Mouse (Mus musculus) right cerebral cortex, adult 18-20 months (tissue): ENCODE results near the gene Sprtn.

Experiments
- DNase-seq: peaks from one replicate; pipeline ENCODE4 v3.0.0; 2022; ENCODE audit warnings: mixed read lengths

The Sprtn gene

DNA sequence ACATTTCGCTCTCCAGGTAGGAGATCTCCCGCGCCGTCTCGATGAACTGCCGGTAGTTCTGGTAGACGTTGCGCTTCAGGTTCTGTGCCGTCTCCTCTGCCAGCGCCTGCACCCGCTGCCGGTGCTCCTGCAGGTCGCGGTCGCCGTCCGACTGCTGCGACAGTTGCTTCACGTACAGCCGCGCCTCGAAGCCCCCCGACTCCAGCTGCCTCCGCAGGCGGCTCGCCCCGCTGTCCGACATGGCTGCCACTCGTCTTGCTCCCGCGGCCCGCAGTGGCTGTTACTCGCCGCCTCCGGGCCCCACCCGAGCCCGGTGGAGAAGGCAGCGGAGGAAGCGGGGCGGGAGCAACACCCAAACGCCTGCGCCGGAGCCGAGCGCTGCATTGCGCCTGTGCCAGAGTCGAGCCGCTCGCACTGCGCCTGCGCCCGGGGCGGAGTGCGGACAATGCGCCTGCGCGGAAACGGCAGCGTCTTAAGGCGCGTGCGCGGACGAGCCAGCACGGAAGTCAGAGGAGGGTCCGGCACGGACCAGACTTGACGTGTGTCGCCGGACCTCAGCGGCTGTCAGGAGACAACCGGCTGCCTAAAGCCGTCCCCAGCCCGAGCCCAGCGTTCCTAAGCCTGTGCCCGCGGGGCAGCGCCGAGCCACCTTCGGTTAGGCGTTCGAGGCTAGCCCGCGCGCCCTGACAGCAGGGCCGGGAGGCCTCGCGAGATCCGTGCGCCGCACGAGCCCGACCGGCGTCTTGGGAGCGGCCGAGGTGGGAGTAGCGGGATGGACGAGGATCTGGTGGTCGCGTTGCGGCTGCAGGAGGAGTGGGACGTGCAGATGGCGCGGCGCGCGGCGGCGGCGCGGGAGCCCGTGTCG, at the start of gene Sprtn, which contains the start of gene Exoc8:
Gene Sprtn, plus strand, starts transcription at position 501 of the 865 bp plus-strand sequence.
Gene Exoc8, minus strand, starts transcription at position 320 of the 865 bp plus-strand sequence.
- peak; percentile 97 for DNase-seq

DNA sequence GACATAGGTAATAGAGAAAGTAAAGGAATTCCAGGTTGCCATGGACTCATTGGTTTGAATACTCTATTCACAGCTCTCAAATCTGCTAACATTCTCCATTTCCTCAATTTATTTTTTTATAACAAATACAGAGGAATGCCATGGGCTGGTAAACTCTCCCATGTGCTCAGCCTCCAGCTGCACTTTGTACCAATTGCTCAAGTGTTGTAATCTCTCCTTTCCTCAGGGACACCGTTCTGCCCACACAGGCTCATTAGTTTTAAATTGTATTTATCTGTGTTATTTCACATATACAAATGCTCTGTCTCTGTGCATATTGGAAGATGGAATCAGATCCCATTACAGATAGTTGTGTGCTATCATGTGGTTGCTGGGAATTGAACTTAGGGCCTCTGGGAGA, 44.2 kb upstream of the Sprtn start:
- DNase-seq: no peak

DNA sequence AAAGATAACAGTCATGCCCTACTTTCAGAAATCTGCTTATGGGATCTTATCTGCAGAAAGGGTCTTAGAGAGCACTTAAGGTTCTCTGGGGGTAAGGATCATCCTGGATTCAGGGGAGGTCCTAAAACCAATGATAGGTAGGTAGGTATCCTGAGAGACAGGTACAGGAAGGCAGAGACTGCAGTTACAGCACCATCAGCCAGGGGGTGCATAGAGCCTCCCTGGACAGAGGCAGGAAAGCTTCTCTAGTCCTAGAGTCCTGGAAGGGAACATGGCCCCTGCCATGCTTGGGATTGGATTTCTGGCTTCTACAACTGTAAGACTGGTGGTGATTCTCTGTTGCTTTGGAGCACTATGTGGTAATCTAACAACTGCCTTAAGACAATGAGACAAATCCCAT, 38.2 kb upstream of the Sprtn start:
- no peak for DNase-seq

DNA sequence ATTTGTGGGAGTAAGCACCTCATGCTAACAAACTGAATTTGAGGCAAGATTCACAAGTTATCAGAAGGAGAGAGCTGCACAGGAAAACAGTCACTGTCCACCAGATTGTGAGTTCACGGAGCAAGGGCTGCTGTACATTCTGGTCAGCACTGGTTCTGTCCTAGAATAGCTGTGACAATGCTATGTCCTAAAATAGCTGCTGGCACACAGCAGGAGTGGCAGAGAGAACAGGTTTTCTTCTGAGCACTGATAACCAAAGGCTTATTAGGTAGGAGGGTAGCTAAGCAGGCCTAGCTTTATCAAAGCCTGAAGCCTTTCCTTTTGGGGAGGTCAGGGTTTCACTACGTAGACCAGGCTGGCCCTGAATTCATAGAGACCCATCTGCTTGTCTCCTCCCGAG, 37.5 kb upstream of the Sprtn start:
- no peak for DNase-seq

DNA sequence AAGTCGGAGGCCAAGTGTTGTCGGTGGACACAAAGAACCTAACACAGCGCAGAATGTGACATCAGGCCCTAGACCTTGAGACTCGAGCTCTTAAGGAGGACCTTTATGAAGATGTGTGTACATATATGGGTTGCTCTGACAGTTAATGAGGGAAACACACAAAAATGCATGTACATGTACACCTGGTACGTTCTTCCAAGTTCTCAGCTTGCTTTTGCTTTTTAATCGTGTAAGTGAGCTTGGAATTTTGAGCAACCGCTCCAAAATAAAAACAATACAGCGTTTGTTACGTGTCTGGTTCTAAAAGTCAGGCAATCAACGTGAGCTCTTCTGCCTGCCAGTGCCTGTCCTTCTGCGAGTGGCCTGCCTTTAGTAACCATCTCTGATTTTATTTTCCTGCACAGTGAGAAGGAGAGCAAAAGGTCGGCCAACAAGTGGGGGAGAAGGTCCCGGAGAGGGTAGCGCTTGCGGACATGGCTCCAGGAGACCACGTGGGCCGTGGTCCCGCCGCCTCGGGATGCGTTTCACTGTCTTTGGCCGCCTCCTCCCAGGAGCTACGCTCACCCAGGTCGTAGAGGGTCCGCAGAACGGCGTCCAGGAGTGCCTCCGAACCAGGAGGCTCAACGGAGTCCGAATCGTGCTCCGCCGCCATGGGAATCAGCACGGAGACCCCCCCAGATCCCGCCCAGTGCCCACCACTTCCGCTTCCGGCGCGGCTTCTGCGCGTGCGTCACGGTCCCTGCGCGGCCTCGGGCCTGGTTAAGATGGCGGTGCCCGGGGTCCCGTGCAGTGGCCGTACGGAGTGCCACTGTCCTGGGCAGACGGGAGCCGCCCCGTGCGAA, 35.1 kb upstream of the Sprtn start, which contains the start of the genes Gnpat and 2810004N23Rik:
Gene Gnpat, plus strand, starts transcription at position 713 of the 842 bp plus-strand sequence.
Gene 2810004N23Rik, minus strand, starts transcription at position 800 of the 842 bp plus-strand sequence.
- peak; percentile 94 for DNase-seq

DNA sequence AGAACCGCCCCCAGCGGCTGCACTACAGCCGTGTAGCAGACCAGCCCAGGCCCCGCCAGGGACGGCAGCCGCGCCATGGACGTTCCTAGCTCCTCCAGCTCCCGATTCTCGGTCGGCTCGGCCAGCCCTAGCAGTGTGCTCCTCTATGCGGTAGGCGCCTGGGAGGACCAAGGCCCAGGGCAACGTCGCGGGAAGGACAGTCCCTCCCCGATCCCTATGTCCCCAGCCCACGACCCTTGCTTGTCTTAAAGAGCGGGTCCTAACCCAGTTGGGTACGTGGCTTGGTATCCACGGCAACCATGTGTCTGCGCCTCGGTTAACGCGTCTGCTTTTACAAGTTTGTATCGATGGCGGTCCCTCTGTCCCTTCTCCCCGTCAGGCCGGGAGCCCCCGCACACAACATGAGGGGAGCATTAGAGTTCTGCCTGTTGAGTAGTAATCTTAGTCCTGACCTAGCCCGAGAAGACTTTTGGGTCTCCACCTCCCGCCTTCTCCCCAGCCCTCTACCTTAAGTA, 34.5 kb upstream of the Sprtn start:
- DNase-seq: no peak

DNA sequence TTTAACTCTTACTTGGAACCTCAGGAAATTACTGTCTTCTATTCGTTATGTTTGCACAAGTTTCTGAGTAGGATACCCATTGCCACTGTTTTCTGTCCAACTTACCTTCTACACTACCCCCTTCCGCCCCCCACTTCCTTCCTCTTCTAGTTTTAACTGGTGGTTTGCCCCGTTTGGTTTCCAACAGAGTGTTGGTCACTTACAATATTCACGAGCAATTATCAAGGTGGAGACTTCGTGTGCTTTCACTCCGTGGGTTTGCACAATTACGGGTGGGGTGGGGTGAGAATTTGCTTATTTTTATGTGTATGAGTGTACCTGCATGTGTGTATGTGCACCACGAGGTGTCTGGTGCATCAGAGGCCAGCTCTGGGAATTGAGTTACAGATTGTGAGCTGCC, 34.0 kb upstream of the Sprtn start:
- no peak for DNase-seq

DNA sequence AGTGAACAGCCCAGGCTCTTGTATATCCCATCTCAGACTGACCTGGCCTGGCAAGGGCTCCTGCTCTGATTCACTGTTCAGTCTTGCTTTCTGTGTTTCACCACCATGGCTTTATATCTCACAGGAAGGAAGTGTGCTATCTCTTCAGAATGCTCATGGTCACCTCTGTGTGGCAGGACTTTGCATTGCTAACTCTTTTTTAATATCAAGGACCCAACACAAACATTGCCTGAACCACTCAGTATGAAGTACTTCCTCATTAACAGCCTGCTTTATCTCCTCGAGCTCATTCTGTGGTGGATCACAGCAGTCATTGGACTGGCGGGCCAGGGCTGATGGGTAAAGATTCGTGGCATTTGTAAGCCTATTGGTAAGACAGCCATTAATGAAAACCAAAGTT, 31.0 kb upstream of the Sprtn start:
- DNase-seq: no peak

DNA sequence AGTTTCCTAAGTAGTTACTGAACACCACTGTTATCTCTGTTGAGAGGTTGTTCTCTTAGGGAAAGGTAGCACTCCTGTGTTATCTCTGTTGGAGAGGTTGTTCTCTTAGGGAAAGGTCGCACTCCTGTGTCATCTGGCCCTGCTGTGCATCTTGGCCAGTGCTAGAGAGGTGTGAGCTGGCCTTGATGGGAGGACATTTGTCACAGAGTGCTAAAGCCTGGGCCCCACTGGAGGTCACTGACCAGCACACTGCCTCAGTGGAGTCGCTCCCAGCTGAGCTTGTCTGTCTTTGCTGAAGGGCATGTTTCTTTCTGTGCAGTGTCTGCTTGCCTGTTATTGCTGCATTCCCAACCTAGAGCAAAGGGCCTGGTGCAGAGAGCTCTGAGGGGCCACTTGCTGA, 30.6 kb upstream of the Sprtn start:
- no peak for DNase-seq

DNA sequence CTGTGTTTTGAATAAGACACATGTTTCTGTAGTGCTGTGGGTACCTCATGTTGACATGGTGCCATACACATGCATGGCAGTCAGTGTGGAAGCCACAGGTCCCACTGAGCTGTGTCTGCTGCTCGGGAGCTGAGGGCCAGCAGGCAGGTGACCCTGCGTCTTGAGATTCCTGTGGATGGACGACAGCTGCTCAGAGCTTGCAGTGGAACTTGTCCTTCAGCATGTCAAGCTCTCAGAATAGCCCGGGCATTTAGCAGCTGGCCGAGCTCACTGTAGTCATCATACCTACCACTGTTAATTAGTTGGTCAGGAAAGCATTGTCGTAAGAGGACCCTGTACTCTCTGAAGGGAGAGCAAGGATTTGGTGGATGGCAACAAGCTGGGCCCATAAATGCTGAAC, 28.0 kb upstream of the Sprtn start:
- DNase-seq: no peak

DNA sequence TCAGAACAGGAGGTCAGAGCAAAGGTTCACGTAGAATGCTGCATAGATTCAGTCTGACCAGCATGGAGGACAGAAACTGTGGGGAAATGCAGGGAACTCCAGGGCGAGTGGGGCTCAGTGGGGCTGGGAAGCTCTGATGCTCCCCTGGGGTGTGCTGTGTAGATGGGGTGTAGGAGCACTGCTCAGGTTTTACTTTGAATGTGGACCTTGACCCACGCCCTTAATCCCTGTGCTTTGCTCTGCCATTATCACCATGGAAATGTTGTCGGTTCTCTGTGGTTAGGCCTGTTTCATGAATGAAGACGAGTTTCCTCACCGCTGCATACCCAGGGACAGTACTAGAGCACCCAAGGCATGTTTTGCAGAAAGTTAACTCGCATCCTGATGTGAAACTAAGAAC, 26.2 kb upstream of the Sprtn start:
- no peak for DNase-seq

DNA sequence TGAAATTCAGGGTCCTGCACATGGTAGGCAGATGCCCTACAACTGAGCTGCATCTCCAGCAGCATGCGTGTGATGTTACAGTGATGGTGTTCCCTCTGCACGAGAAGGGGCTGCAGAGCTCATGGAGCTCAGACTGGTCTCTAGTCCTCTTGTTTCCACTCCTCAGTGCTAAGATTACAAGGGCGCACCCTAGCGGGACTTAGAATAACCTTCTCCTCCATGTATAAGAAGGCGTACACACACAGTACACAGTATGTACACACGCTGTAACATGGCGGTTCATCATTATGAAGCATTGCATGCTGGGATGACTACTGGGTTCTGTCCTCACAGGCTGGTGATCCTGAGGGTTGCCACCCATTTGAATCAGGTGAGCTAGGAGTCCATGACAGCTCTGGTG, 25.6 kb upstream of the Sprtn start:
- DNase-seq: no peak

DNA sequence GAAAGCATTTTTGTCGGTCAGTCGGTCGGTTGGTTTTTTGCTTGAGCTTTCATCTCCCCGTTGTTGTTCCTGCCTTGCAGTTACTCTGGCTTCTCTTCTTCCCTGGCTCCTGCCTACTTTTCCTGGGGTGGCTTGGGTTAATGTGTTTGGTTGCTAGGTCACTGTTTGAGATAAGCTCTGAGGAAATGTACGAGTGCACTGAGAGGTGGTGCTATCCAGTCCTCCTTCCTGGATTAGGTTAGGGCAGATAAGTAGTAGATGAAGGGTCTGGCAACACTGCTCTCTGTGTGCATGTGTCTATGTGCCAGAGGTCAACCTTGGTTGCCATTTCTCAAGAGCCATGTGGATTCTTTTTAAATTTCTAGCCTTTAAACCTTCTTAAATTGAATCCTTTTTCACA, 25.0 kb upstream of the Sprtn start:
- no peak for DNase-seq

DNA sequence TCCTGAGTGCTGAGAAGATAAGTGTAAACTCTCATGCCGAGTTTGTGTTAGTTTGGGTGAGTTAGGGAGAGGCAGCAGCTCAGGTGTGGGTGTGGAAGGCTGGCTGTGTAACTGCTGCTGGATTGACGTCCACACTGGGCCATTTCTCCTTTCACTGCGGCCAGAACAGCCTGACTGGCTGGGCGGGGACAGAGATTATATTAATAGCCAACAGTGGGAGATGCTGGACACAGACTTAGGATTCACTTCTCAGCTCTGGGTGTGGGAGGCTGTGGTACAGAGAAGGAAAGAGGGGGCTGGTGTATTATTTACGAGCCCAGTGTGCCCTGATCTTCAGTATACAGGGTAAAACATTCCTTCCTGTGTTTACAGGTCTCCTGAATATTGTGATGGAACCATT, 19.5 kb upstream of the Sprtn start:
- DNase-seq: no peak

DNA sequence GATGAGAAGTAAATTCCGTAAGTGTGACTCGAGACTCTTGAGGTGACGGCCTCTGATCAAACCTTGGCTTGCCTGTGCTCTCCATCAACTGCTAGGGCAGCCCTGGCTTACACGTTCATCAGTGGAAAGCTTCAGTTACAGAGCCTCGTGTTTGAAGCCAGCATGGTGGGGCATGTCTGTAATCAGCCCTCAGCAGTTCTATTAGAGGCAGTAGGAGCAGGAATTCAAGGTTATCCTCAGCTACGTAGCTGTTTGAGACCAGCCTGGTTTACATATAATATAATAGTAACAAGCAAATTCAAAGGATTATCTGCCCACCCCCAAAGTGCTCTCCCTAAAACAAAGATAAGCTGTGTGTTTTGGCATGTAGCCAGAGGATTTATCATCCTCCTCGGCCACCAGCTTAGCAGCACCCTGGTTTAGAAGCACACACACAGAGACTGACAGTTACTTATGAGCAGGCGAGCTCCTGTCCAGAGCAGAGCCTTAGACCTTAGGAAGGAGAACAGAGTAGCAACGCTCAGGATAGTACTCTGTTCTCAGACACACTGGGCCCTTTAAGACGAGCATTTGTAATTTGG, 18.6 kb upstream of the Sprtn start:
- no peak for DNase-seq

DNA sequence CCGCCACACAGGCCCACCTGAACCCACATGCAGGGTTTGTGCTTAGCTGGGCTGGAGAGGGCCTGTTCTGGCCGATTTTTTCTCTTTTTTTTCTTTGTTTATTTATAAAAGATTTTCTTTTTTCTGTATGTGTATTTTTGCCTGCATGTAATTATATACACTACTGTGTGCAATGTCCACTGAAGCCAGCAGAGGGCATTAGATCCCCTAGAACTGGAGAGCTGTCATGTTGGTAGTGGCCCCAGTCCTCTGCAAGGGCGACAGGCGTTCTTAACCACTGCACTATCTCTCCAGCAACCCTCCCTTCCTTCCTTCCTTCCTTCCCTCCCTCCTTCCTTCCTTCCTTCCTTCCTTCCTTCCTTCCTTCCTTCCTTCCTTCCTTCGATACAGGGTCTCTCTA, 9.3 kb upstream of the Sprtn start:
- DNase-seq: no peak

DNA sequence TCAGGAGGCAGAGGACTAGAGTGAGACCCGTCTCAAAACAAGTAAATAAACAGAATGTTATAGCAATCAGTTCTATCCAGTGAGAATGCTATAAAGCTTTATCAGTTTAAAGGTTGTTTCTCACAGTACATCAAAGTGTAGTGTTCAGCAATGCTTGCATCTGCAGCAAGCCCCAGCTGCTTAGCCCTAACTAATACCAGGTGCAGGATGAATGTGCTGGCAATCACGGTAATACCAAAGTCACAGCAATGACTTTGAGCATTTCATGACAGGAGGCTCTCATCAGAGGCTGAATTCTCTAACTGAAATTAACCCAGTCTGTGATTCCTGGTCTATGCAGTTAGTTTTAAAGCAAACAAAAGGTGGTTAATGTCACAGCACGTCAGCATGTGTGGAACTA, 5.1 kb upstream of the Sprtn start:
- no peak for DNase-seq

DNA sequence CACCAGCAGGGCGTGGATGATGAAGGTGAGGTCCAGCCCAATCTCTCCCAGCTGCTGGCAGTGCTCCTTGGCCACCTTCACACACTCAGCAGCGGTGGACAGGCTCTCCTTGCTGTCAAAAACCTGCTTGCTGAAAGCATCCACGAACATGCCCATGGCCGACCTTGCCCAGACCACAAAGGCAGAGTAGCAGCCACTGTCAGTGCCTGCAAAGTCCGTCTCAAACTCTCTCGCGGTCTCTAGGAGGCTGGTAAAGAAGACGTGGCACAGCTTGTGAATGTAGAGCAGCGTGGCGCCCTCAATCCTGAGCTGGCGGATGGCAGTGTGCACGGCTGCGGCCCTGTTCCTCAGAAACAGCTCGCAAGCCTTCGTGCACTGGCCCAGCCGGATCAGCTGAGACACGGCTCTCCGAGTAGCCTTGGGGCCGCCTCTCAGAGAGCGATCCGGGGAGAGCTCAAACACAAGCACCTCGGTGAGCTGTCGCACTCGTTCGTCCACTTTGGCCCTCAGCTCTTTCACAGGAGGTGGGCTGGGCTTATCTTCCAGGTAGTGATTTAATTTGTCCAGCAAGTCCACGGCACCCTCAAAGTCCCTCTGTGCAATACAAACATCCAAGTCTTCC, 1.6 kb upstream of the Sprtn start:
- DNase-seq: no peak

DNA sequence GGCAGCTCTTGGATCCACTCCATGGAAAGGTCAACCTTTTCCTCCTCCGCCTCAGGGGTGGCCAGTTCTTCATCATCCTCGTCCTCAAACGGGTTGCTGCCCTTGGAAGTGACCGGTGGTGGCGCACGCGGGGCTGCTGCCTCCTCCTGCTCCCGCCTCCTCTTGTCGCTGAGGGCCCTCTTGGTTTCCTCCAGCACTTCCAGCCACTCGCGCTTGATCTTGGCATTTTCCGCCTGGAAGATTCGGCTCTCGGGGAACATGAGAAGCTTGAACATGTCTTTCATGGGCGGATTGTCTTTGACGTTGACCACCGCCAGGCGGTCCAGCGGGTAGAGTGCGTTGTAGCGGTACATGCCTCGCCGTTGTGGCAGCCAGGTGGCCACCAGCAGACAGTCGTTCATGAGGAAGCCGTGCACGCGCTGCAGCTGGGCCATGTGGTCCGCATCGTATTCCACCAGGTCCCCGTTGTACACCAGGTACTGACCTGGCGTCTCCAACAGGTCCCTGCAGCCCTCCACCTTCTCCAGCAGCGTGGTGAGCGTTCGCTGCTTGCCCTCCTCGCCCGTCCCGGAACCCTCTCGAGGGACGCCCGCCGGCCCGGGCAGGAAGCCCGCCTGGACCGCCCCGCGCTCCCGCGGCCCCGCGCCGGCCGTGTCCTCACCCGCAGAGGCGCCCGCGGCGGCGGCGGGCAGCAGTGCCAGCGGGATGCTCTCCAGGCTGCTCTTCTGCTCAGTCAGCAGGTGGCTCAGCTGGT, 877 bp upstream of the Sprtn start:
- DNase-seq: peak; percentile 75

DNA sequence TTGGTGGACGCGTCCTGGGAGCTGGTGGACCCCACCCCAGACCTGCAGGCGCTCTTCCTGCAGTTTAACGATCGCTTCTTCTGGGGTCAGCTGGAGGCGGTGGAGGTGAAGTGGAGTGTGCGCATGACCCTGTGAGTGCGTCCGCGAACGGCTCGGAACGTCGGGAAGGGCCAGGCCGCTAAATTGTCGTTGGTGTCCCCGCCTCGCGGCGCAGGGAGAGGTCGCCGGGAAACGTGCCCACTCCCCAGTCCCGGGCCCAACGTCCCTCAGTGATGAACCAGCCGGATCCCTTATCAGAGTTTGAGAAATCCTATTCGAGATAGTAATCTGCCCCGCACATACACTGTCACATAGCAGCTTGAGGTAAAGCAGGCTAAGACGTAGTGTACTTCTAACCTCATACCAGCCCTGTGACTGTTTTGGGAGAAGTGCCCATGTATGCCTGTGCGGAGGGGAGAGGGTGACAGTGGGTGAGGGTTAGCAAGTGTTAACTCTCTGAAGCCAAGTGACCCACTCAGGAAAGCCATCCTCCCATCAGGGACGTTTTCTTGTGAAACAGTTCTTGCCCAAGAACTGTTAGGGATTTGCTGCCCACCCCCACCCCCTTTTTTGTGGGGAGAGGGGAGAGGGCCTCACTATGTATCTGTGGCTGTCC, 692 bp downstream of the Sprtn start:
- no peak for DNase-seq

DNA sequence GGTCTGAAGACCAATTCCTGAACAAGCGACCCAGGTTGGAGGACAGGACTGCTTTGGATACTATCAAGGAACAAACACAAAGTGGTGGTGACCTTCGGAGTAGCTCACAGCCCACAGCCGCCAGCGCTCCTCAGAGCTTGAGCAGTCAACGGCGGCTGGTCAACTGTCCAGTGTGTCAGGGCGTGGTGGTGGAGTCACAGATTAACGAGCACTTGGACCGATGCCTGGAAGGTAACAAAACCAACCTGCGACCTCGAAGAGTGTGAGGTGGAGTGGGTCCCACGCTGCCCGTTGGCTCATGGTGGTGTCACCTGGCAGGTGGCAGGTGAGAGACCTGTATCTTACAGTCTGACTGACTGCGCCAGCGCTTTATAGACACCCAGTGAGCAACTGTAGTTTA, 5.5 kb downstream of the Sprtn start:
- no peak for DNase-seq
